ENCODE assay signal across 10 mouse cellular contexts in the genomic region with DNA sequence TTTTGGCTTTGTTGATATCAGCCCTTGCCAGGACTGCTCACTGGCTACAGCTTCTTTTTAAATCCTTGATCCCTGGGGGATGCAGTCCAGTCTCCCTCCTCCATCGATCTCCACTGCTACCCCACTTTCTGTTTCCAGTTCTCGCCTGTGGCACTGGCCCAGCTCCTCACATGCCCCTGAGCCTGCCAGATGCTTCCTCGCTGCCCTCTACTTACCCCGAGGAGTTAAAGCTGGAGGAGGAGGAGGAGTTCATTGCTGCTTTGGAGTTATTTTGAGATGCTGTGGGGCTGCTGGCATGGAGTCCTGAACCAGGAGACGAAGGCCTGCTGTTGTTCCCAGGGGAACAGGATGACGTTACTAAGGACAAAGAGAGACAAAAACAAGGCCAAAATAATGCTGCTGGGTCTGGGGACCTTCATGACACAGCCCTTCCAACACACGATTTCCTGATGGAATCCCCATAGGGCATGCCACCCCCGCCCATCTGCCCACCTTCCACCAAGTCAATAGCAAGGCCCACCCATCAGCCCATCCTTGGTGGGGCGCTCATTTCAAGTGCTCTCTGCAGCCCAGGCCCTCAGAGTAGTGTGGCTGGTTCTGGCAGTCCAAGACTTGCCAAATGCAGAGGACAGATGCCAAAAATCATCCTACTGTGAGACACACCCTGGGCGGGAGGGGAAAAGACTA. TPM values are rescaled to one million over a fixed set of nuclear protein-coding genes. Genes with fewer than 3 reads are reported as not detected.
A peak's percentile ranks its signal among the peaks of the same experiment; 100 is the strongest.
DNase-seq lines count a peak whose midpoint lies in the region; ATAC-seq and TF ChIP-seq lines count a peak whose summit lies in the region.
"Had no signal": no experiment of that assay in that cellular context is flagged by ENCODE, and none has a peak within 500 bp of the region (broad histone marks: within the 10 kb centered on the region; RNA-seq: fewer than 3 reads in every experiment).

No protein-coding gene starts in this region.

- H3K36me3 ChIP-seq in kidney, adult 2 months (ENCODE audit: control insufficient read depth, insufficient read depth, low read length), result no peaks in the 10 kb centered on the region
- no peaks in the 10 kb centered on the region for H3K36me3 ChIP-seq in kidney, embryonic 16.5 days (ENCODE audit: insufficient read depth, low read length)
- H3K36me3 ChIP-seq in heart, embryonic 16.5 days (ENCODE audit: control insufficient read depth, insufficient read depth), result no peaks in the 10 kb centered on the region
- no peaks in the 10 kb centered on the region for H3K36me3 ChIP-seq in thymus, adult 2 months (ENCODE audit: control insufficient read depth, insufficient read depth, low read length)

- no peak overlapping the region for H3K9ac ChIP-seq in kidney, embryonic 16.5 days (replicated peaks; ENCODE audit: low read length)
- no peak overlapping the region for H3K9ac ChIP-seq in heart, embryonic 16.5 days (ENCODE audit: low read length)
- H3K9ac ChIP-seq: lung, embryonic 14.5 days had no signal

- no peak for TF ChIP-seq CTCF in kidney, adult 2 months (conservative IDR thresholded peaks at IDR 0.05; ENCODE audit: insufficient read depth, insufficient read length, low read depth, low read length)
- no peak for TF ChIP-seq CTCF in thymus, adult 2 months (IDR thresholded peaks at IDR 0.05; ENCODE audit: borderline replicate concordance, control insufficient read depth, extremely low read depth, insufficient read depth, low read length, poor library complexity)

- peak; percentile 77 for DNase-seq in kidney, adult 2 months
- peak; percentile 55 for DNase-seq in adrenal gland, adult 8-10 months
- DNase-seq in lung, postnatal 14 days, result peak; percentile 52
- no peak for DNase-seq in thymus, adult 2 months
- DNase-seq in B cell, adult 2 months, result no peak
- no peak for DNase-seq in thymus, postnatal 4 days
- DNase-seq: lung, embryonic 14.5 days had no signal

- H3K4me1 ChIP-seq in kidney, adult 2 months (ENCODE audit: control insufficient read depth, insufficient read depth, low read length), result no peaks in the 10 kb centered on the region
- H3K4me1 ChIP-seq in kidney, embryonic 16.5 days (ENCODE audit: insufficient read depth, low read length), result peaks cover 12% of the 10 kb centered on the region; the same call in 1 of the 2 replicates
- peaks cover 7% of the 10 kb centered on the region for H3K4me1 ChIP-seq in heart, embryonic 16.5 days (ENCODE audit: control insufficient read depth, insufficient read depth, low read length)
- H3K4me1 ChIP-seq in thymus, adult 2 months (replicated peaks; ENCODE audit: control insufficient read depth, insufficient read depth, low read length), result no peaks in the 10 kb centered on the region

- no peak overlapping the region for H3K4me2 ChIP-seq in kidney, embryonic 16.5 days (replicated peaks; ENCODE audit: low read depth, low read length)
- no peak overlapping the region for H3K4me2 ChIP-seq in heart, embryonic 16.5 days (ENCODE audit: low read depth, low read length)
- H3K4me2 ChIP-seq: lung, embryonic 14.5 days had no signal

- no peaks in the 10 kb centered on the region for H3K27me3 ChIP-seq in kidney, adult 2 months (replicated peaks; ENCODE audit: control insufficient read depth, insufficient read depth, low read length)
- no peaks in the 10 kb centered on the region for H3K27me3 ChIP-seq in kidney, embryonic 16.5 days (ENCODE audit: insufficient read depth, low read length)
- H3K27me3 ChIP-seq in heart, embryonic 16.5 days (ENCODE audit: control insufficient read depth, insufficient read depth, low read length), result no peaks in the 10 kb centered on the region
- H3K27me3 ChIP-seq in thymus, adult 2 months (ENCODE audit: control insufficient read depth, insufficient read depth, low read length), result no peaks in the 10 kb centered on the region; the same call in 1 of the 2 replicates

- H3K9me3 ChIP-seq in kidney, embryonic 16.5 days (ENCODE audit: low read length), result no peaks in the 10 kb centered on the region
- no peaks in the 10 kb centered on the region for H3K9me3 ChIP-seq in heart, embryonic 16.5 days (replicated peaks; ENCODE audit: control insufficient read depth, low read length)

- no peak for TF ChIP-seq POLR2A in kidney, adult 2 months (IDR thresholded peaks at IDR 0.05; ENCODE audit: low read depth, low read length)
- no peak for TF ChIP-seq POLR2A in thymus, adult 2 months (IDR thresholded peaks at IDR 0.05; ENCODE audit: control insufficient read depth, extremely low read depth, insufficient read depth, low read length, poor library complexity)

- 60% methylated on average over 10 of the region's 10 CpGs for WGBS in kidney, adult 2 months
- 67% methylated on average over 10 of the region's 10 CpGs for WGBS in kidney, embryonic 16.5 days
- 48% methylated on average over 10 of the region's 10 CpGs for WGBS in heart, embryonic 16.5 days
- 83% methylated on average over 10 of the region's 10 CpGs for WGBS in thymus, adult 2 months

- no peak for ATAC-seq in kidney, embryonic 16.5 days (ENCODE audit: low FRiP score, low TSS enrichment)
- ATAC-seq in heart, embryonic 16.5 days (replicated peaks; ENCODE audit: extremely low read depth, insufficient read depth, low FRiP score), result peak; percentile 45

- peak overlapping the region; percentile 46 for H3K27ac ChIP-seq in kidney, adult 2 months (ENCODE audit: insufficient read depth, low read depth, low read length)
- H3K27ac ChIP-seq in kidney, embryonic 16.5 days (ENCODE audit: low read length), result no peak overlapping the region
- no peak overlapping the region for H3K27ac ChIP-seq in heart, embryonic 16.5 days (ENCODE audit: low read length)
- no peak overlapping the region for H3K27ac ChIP-seq in thymus, adult 2 months (ENCODE audit: control insufficient read depth, insufficient read depth, low read length)

- no peak overlapping the region for H3K4me3 ChIP-seq in kidney, adult 2 months (ENCODE audit: insufficient read depth, low read depth, low read length)
- no peak overlapping the region for H3K4me3 ChIP-seq in kidney, embryonic 16.5 days (ENCODE audit: low read length)
- H3K4me3 ChIP-seq in heart, embryonic 16.5 days (ENCODE audit: low read length), result no peak overlapping the region
- H3K4me3 ChIP-seq in thymus, adult 2 months (ENCODE audit: control insufficient read depth, insufficient read depth, low read length), result no peak overlapping the region
- H3K4me3 ChIP-seq: erythroblast, embryonic 14.5 days had no signal

RNA-seq across cellular contexts. Expression of a gene that starts 10.9 kb away (rescaled TPM):
- polyA plus RNA-seq in kidney, adult 2 months (2012; rRNA removed), result 12.4 and 13.2 TPM in 2 replicates
- 9.2 and 9.7 TPM in 2 replicates for polyA plus RNA-seq in kidney, embryonic 16.5 days (2015; fragmentation: Nextera tagmentation; extraction: Ambion mirVana)
- 10 to 100 TPM in 2 of 4 experiments, 1 to 10 TPM in 2; 6.6 to 15.3 (median 11.1) TPM for total RNA-seq in adrenal gland, adult 8-10 months (2022)
- polyA plus RNA-seq in heart, embryonic 16.5 days (2015; fragmentation: Nextera tagmentation; extraction: Ambion mirVana), result 12.0 and 14.1 TPM in 2 replicates
- 0.19 and 0.59 TPM in 2 replicates for polyA plus RNA-seq in thymus, adult 2 months (2012; rRNA removed)
- polyA plus RNA-seq: erythroblast, embryonic 14.5 days had no signal

RNA-seq across cellular contexts. Expression of a gene that starts 20.2 kb away (rescaled TPM):
- polyA plus RNA-seq in kidney, adult 2 months (2012; rRNA removed), result 47.6 and 48.0 TPM in 2 replicates
- 13.0 and 16.5 TPM in 2 replicates for polyA plus RNA-seq in kidney, embryonic 16.5 days (2015; fragmentation: Nextera tagmentation; extraction: Ambion mirVana)
- total RNA-seq in adrenal gland, adult 8-10 months (2022), result 100 to 1,000 TPM; 132 to 178 (median 164) TPM
- polyA plus RNA-seq in heart, embryonic 16.5 days (2015; fragmentation: Nextera tagmentation; extraction: Ambion mirVana), result 10.9 and 12.4 TPM in 2 replicates
- polyA plus RNA-seq in thymus, adult 2 months (2012; rRNA removed), result 5.7 and 7.1 TPM in 2 replicates

Comparison
In these comparisons a context has a peak if more than half of its experiments do, and no peak if none do; other contexts are left out.
1. DNase-seq: peak in kidney, adult 2 months (single experiment), adrenal gland, adult 8-10 months (single experiment) and lung, postnatal 14 days (single experiment); none in thymus, adult 2 months (single experiment), B cell, adult 2 months (0 of 2) and thymus, postnatal 4 days (single experiment).